Mouse (Mus musculus): Measurements from ENCODE around the gene Rab25. TPM values are rescaled to one million over a fixed set of nuclear protein-coding genes. Genes with fewer than 3 reads are reported as not detected.

The Rab25 gene
- total RNA-seq, 1 experiment from 2014 or later, result not detected

GRCm38 (mm10) chr3:88514231-88515094, 33.6 kb downstream of the Rab25 start:
- no peak for ATAC-seq (replicated peaks in 1 of 2; ENCODE audit: insufficient read depth in 1 of 2, low FRiP score in 2 of 2, low TSS enrichment in 1 of 2, low read depth in 1 of 2, poor library complexity in 2 of 2, severe bottlenecking in 2 of 2)

- 0 out of 4 replicates have a peak, but pooled peaks of 1 of the 2 experiments have one; percentile 15 for ATAC-seq (replicated peaks in 1 of 2; ENCODE audit: insufficient read depth in 1 of 2, low FRiP score in 2 of 2, low TSS enrichment in 1 of 2, low read depth in 1 of 2, poor library complexity in 2 of 2, severe bottlenecking in 2 of 2)
Observed at GRCm38 (mm10) chr3:88513546-88514115, 34.5 kb downstream of the Rab25 start.

- no peak for ATAC-seq (replicated peaks in 1 of 2; ENCODE audit: insufficient read depth in 1 of 2, low FRiP score in 2 of 2, low TSS enrichment in 1 of 2, low read depth in 1 of 2, poor library complexity in 2 of 2, severe bottlenecking in 2 of 2)
Observed at GRCm38 (mm10) chr3:88512896-88513545, 35.1 kb downstream of the Rab25 start.

GRCm38 (mm10) chr3:88512141-88512895, 35.8 kb downstream of the Rab25 start:
- no peak for ATAC-seq (replicated peaks in 1 of 2; ENCODE audit: insufficient read depth in 1 of 2, low FRiP score in 2 of 2, low TSS enrichment in 1 of 2, low read depth in 1 of 2, poor library complexity in 2 of 2, severe bottlenecking in 2 of 2)

GRCm38 (mm10) chr3:88511559-88511958, 36.5 kb downstream of the Rab25 start:
- ATAC-seq (replicated peaks in 1 of 2; ENCODE audit: insufficient read depth in 1 of 2, low FRiP score in 2 of 2, low TSS enrichment in 1 of 2, low read depth in 1 of 2, poor library complexity in 2 of 2, severe bottlenecking in 2 of 2), result no peak

GRCm38 (mm10) chr3:88510421-88511289, 37.4 kb downstream of the Rab25 start:
- ATAC-seq (replicated peaks in 1 of 2; ENCODE audit: insufficient read depth in 1 of 2, low FRiP score in 2 of 2, low TSS enrichment in 1 of 2, low read depth in 1 of 2, poor library complexity in 2 of 2, severe bottlenecking in 2 of 2), result no peak

- ATAC-seq (replicated peaks in 1 of 2; ENCODE audit: insufficient read depth in 1 of 2, low FRiP score in 2 of 2, low TSS enrichment in 1 of 2, low read depth in 1 of 2, poor library complexity in 2 of 2, severe bottlenecking in 2 of 2), result peak; percentile 90 to 94
Observed at GRCm38 (mm10) chr3:88509692-88510420, 38.2 kb downstream of the Rab25 start, which contains the start of gene Lmna. TSS of gene Lmna (minus strand) at chr3:88509956.

GRCm38 (mm10) chr3:88509250-88509649, 38.9 kb downstream of the Rab25 start:
- ATAC-seq (replicated peaks in 1 of 2; ENCODE audit: insufficient read depth in 1 of 2, low FRiP score in 2 of 2, low TSS enrichment in 1 of 2, low read depth in 1 of 2, poor library complexity in 2 of 2, severe bottlenecking in 2 of 2), result no peak

GRCm38 (mm10) chr3:88505765-88506164, 42.3 kb downstream of the Rab25 start:
- ATAC-seq (replicated peaks in 1 of 2; ENCODE audit: insufficient read depth in 1 of 2, low FRiP score in 2 of 2, low TSS enrichment in 1 of 2, low read depth in 1 of 2, poor library complexity in 2 of 2, severe bottlenecking in 2 of 2), result no peak

GRCm38 (mm10) chr3:88505081-88505480, 43.0 kb downstream of the Rab25 start:
- ATAC-seq (replicated peaks in 1 of 2; ENCODE audit: insufficient read depth in 1 of 2, low FRiP score in 2 of 2, low TSS enrichment in 1 of 2, low read depth in 1 of 2, poor library complexity in 2 of 2, severe bottlenecking in 2 of 2), result no peak

GRCm38 (mm10) chr3:88503881-88504746, 44.0 kb downstream of the Rab25 start:
- no peak for ATAC-seq (replicated peaks in 1 of 2; ENCODE audit: insufficient read depth in 1 of 2, low FRiP score in 2 of 2, low TSS enrichment in 1 of 2, low read depth in 1 of 2, poor library complexity in 2 of 2, severe bottlenecking in 2 of 2)

GRCm38 (mm10) chr3:88503505-88503863, 44.6 kb downstream of the Rab25 start:
- peak in 1 of 2 experiments; percentile 2; a peak in 1 of 4 replicates for ATAC-seq (replicated peaks in 1 of 2; ENCODE audit: insufficient read depth in 1 of 2, low FRiP score in 2 of 2, low TSS enrichment in 1 of 2, low read depth in 1 of 2, poor library complexity in 2 of 2, severe bottlenecking in 2 of 2)

GRCm38 (mm10) chr3:88502641-88503504, 45.2 kb downstream of the Rab25 start:
- peak; percentile 78 to 85 for ATAC-seq (replicated peaks in 1 of 2; ENCODE audit: insufficient read depth in 1 of 2, low FRiP score in 2 of 2, low TSS enrichment in 1 of 2, low read depth in 1 of 2, poor library complexity in 2 of 2, severe bottlenecking in 2 of 2)

- ATAC-seq (replicated peaks in 1 of 2; ENCODE audit: insufficient read depth in 1 of 2, low FRiP score in 2 of 2, low TSS enrichment in 1 of 2, low read depth in 1 of 2, poor library complexity in 2 of 2, severe bottlenecking in 2 of 2), result no peak
Observed at GRCm38 (mm10) chr3:88502031-88502571, 46.0 kb downstream of the Rab25 start.
